Mouse (Mus musculus) c-Kit-positive CD71-negative TER-119-negative erythroid progenitor cells, embryonic 14.5 days (primary cell): ENCODE data around the gene Shld1.

Source experiments
- DNase-seq: peaks from one replicate; pipeline ENCODE4 v3.0.0-alpha.2; 2013; ENCODE audit warnings: low read depth

Shld1 gene

GRCm38 (mm10) chr2:132724561-132724960 is 37.8 kb downstream of the Shld1 start:
- DNase-seq: no peak

DNA sequence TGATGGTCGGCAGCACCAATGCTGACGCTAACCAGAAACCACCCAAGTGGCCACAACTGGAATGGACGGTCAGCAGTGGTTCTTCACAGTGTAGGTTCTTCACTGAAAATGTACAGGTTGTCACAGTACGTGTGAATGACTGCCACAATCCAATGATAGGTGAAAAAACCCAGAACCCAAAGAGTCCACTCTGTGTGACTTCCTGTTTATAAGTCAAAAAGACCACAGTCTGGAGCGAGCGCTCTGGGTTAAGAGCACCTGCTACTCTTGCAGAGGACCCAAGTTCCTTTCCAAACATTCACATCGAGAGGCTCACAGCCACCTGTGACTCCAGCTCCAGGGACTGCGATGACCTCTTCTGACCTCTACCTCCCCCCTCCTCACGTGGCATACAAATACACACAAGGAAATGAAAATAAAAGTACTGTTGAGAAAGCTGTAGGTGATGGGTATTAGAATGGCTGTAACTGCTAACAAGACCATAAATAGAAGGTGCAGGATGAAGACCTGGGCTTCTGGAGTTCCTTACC is 38.7 kb downstream of the Shld1 start:
- DNase-seq: no peak

GRCm38 (mm10) chr2:132726156-132726555 is 39.4 kb downstream of the Shld1 start:
- DNase-seq: no peak

DNA sequence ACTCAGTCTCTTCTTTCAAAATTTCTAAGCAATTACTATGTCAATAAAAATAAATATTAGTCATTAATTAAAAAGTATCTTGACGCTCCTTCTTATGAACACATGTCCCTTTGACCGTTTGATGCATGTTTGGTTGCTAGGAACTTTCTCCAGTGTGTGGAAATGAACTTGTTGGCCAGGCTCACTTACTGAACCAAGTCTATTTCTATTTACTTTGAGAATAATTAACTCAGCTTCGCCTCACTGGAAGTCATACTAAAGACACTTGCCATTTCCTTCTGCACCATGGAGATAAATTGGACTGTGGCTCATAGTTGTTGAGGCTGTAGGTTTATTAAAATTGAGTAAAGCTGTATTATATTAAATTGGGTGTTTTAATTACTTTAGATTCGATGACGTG is 46.2 kb downstream of the Shld1 start:
- DNase-seq: no peak

DNA sequence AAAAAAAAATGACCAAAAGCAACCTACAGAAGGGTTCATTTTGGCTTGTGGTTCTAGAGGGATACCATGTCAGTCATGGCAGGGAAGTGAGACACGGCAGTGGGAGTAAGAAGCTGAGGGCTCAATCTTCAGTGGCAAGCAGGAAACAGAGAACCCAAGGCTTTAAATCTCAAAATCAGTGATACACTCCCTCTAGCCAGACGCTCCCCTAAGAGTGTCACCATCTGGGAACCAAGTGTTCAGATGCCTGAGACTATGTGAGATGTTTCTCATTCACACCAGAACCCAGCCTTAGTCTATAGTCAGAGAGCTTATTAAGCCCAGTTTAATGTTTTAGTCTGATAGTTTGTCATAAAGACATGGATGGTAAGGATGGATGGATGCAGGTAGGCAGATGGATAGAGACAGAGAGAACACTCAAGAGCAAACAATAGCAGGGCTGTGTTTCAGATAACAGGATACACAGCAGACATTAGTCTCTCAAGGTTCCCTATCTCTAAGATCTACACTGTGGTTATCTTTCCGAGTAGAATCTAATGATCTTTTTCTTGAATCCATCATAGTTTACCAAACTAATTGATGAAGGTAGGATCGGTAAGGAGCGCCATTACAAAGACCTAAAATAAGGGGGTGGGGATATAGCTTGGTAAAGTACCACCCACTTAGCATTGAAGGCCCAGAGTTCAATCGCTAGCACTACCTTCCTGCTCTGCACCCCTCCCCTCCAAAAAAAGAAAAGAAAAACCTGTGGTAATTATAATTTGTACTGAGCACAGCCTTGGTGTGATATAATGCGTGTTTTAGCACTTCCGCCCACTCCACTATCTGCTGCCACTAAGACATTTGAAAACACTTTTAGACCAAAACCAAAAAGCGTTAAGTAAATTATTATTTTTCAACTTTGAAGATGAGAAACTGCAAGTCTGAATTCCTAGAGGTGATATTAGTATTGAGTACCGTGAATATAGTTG is 47.2 kb downstream of the Shld1 start:
- no peak for DNase-seq

DNA sequence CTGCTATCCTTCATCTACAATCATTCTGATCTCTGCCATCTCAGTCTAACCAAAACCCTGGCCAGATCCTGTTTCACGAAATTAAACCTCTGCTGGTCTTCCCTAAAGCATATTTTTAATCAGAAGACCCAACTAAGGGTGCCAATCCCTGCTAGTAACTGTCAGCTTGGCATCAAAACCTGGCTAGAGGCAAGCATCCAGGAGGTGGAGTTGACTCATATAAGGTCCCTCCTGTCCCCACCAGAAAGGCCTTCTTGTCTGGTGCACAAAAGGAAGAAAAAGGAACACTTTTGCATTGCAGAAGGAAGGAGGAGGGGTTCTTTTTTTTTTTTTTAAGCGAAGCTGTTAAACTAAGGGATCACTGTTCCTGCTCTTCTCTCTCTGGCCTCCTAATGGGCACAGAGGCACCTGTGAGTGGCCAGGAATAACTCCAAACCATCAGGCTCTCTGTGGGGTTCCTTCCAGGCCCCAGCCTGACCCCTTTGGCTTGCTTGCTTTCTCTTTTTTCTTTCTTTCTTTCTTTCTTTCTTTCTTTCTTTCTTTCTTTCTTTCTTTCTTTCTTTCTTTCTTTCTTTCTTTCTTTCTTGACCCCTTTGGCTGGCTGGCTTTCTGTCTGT is 52.2 kb downstream of the Shld1 start:
- no peak for DNase-seq

DNA sequence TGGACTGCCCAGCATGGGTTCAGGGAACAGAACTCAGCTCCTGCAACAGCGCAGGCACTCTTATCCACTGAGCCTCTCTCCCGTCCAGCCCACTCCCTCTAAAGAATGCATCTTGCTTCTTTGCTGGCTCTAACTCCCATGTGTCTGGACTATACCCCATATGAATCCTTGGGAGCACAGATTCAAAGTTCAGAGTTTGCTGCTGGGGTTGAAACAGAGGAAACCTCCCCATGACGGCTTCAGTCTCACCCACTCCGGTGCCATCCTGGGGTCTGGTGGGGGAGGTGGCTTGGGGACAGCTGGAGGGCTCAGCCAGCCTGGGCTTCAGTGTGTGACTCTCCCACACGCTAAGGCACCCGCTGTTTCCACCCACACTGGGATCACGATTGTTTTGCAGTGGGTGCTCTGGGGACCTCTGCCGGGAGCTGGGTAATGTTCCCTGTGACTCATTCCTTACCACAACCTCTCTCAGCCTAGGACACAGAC is 55.2 kb downstream of the Shld1 start:
- no peak for DNase-seq

DNA sequence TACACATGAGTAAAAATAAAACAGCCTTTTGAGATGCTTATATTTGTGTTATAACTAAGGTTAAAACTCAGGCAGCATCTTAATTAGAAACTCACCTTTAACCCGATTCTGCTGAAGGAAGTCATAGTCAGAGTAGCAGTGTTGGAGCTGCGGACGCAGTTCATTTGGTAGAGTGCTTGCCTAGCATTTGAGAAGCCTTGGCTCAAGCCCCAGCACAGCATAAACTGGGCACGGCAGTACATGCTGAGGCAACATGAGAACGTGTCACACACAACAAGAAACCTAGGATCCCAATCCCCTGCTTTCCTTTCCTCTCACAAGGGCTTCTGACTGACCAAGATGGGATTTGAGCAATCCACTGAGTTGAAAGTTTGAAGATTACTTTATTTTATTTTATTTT is 58.1 kb downstream of the Shld1 start:
- no peak for DNase-seq

GRCm38 (mm10) chr2:132746108-132746507 is 59.4 kb downstream of the Shld1 start:
- DNase-seq: no peak

DNA sequence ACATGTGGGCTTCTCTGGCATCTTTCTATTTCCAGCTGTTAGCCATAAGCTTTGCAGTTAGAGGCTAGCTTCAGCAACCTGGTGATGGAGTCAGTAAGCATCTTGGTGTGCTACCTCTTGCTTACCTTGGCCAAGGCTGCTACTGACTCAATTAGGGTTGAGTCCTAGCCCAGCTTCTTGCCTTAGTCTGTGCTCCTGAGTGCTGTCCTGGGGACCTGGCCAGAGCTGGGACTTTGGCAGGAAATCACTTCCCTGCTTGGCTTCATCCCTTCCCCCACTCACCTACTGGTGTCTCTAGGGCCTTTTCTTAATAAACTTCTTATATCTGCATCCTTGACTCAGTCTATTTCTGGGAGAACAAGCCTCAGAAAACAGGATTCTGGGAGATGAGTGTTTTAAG is 64.0 kb downstream of the Shld1 start:
- no peak for DNase-seq

DNA sequence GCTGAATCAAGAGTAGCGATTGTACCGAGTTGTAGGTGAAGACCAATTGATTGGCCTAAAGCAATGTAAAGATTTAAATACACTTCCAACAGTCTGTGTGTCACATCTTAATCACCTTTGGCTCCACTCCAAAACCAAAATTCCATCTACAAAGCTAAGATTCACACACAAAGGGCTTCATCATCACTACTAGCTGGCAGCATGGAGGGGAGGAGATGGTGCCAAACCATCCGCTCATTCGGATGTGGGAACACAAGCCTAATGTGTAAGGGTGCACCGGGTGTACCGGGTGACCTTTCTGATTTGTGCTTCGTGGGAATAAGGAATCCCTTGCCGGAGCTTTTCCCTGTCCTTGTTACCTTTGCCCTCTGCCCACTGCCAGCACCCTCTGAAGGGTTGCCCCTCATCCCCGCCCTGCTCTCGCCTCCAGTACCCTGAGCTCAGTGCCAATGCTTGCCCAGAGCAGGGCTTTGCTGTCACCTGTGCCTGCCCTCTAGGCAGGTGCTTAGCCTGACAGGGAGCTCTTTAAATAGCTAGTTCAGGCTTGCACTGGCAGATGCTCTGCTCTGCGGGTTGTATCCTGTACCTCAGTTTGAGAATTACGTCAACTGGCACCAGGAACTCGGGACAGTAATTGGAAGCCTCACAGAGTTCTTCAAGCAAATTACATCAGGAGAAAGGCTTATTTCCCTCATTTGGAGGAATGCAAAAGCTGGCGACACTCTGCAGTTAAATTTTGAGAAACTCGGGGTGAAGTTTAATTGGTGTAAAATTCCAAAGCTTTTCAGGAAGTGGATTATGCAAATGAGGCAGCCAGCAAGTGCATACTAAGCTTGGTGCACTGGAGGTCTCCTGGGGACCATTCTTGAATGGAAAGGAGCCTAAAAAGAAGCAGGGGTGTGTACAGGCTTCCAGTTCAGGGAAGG is 64.7 kb downstream of the Shld1 start:
- no peak for DNase-seq

GRCm38 (mm10) chr2:132752398-132752797 is 65.7 kb downstream of the Shld1 start:
- no peak for DNase-seq

- DNase-seq: no peak
Measured at GRCm38 (mm10) chr2:132753137-132753536, 66.4 kb downstream of the Shld1 start.

DNA sequence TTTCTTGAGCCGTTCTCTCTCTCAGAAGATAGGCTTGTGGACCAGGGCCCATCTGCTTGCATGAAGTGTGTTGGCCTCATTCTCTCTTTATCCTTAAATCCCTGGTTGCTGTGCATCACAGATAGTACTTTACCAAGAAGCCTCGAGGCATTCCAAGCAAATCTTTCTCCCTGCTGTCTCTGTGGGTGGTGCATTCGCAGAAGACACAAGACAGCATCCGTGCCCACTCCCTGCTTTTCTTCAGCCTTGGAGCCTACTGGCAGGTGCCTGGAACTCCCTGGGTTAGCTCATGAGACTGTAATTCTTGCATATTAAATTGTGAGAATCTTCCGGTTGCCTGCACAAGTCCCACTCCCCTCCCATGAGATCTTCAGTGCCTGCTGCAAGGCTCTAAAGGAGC is 71.2 kb downstream of the Shld1 start:
- DNase-seq: no peak

GRCm38 (mm10) chr2:132770822-132771221 is 84.1 kb downstream of the Shld1 start:
- DNase-seq: no peak

GRCm38 (mm10) chr2:132780978-132781377 is 94.2 kb downstream of the Shld1 start, which contains the start of gene Chgb:
Gene Chgb (plus strand): TSS chr2:132781278.
- no peak for DNase-seq

GRCm38 (mm10) chr2:132781439-132782068 is 94.8 kb downstream of the Shld1 start:
- DNase-seq: peak; percentile 78

- DNase-seq: no peak
Measured at GRCm38 (mm10) chr2:132784039-132784438, 97.3 kb downstream of the Shld1 start.

DNA sequence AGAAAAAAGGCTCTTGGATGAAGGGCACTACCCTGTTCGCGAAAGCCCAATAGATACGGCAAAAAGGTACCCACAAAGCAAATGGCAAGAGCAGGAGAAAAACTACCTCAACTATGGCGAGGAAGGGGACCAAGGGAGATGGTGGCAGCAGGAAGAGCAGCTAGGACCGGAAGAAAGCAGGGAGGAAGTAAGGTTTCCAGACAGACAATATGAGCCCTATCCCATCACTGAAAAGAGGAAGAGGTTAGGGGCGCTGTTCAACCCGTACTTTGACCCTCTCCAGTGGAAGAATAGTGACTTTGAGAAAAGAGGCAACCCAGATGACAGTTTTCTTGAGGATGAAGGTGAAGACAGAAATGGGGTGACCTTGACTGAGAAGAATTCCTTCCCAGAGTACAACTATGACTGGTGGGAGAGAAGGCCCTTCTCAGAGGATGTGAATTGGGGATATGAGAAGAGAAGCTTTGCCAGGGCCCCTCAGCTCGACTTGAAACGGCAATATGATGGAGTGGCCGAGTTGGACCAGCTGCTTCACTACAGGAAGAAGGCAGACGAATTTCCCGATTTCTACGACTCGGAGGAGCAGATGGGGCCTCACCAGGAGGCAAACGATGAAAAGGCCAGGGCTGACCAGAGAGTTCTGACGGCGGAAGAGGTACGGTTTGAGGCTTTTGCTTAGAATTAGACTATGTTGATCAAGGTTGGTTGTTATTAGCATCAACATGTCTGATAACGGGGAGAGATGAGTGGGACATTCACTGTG is 106.9 kb downstream of the Shld1 start:
- no peak for DNase-seq

- no peak for DNase-seq
Measured at GRCm38 (mm10) chr2:132794204-132794586, 107.5 kb downstream of the Shld1 start.
